Mouse (Mus musculus) cerebellum, adult 2 months (tissue): ENCODE data around the gene Kcnh6. TPM values are rescaled to one million over a fixed set of nuclear protein-coding genes. Genes with fewer than 3 reads are reported as not detected.

Source experiments
- DNase-seq, 2 experiments: peaks; one replicate each; pipeline ENCODE4 v3.0.0; 2021
- H3K27ac ChIP-seq: fragments of 200-500 bp; 2 replicates; pipeline ENCODE4 v1.5.1; 2012; ENCODE audit warnings: low read length, control low read depth, inconsistent platforms; ENCODE audit not compliant: insufficient read depth
- H3K27me3 ChIP-seq: fragments of 200-500 bp; 2 replicates; pipeline ENCODE4 v1.6.1; 2012; ENCODE audit warnings: inconsistent platforms, mild to moderate bottlenecking, low read length, moderate library complexity; ENCODE audit not compliant: control insufficient read depth, insufficient read depth
- H3K4me1 ChIP-seq: fragments of 200-500 bp; 2 replicates; pipeline ENCODE4 v1.6.1; 2011; ENCODE audit warnings: low read length; ENCODE audit not compliant: control insufficient read depth, insufficient read depth
- H3K4me3 ChIP-seq: fragments of 200-500 bp; replicated peaks from 2 replicates; pipeline ENCODE3; 2011; ENCODE audit warnings: mild to moderate bottlenecking, low read depth, low read length, control low read depth; ENCODE audit not compliant: insufficient read depth
- CTCF ChIP-seq: fragments of 200-500 bp; IDR thresholded peaks from 2 replicates; pipeline ENCODE4 v1.5.1; 2011; ENCODE audit warnings: low read depth, mild to moderate bottlenecking, control low read depth, low read length, moderate library complexity, borderline replicate concordance; ENCODE audit not compliant: insufficient read depth
- POLR2A ChIP-seq: fragments of 200-500 bp; IDR thresholded peaks from 2 replicates; pipeline ENCODE4 v1.6.1; 2011; ENCODE audit warnings: low read length, control low read depth, borderline replicate concordance; ENCODE audit not compliant: insufficient read depth
- WGBS: fragments of 180-500 bp; shearing (Covaris S2); methylation state at CpG from one replicate; pipeline ENCODE4 v1.1.7; 2018; 5-methylcytosine and 5-hydroxymethylcytosine counted together
- polyA plus RNA-seq: library from polyadenylated mRNA; depleted of rRNA; stranded (reverse); fragments of >200 nt; gene quantifications from 2 replicates; pipeline ENCODE4 v1.2.3, GENCODE M21; 2012

Gene Kcnh6
- polyA plus RNA-seq, 1 experiment = 1.4 TPM

GRCm38 (mm10) chr11:105974593-105974992, 33.3 kb upstream of the Kcnh6 start:
- DNase-seq = peak; percentile 62 to 68
- 27% methylated on average over 6 of the region's 6 CpGs for WGBS
- peaks cover 29% of the 10 kb centered on the region for H3K4me1 ChIP-seq
- TF ChIP-seq POLR2A = no peak
- H3K27me3 ChIP-seq = no peaks in the 10 kb centered on the region
- no peak overlapping the region for H3K4me3 ChIP-seq
- no peak overlapping the region for H3K27ac ChIP-seq

GRCm38 (mm10) chr11:105975050-105975449, 32.9 kb upstream of the Kcnh6 start:
- TF ChIP-seq POLR2A (no peak), CTCF (no peak)
- no peaks in the 10 kb centered on the region for H3K27me3 ChIP-seq
- 10% methylated on average over 3 of the region's 3 CpGs for WGBS
- H3K27ac ChIP-seq = no peak overlapping the region
- H3K4me3 ChIP-seq = no peak overlapping the region
- peaks cover 29% of the 10 kb centered on the region for H3K4me1 ChIP-seq
- DNase-seq = peak; percentile 59 to 73

GRCm38 (mm10) chr11:105975636-105976035, 32.3 kb upstream of the Kcnh6 start:
- H3K4me1 ChIP-seq = peaks cover 29% of the 10 kb centered on the region
- TF ChIP-seq CTCF (no peak), POLR2A (no peak)
- 95% methylated on average over 5 of the region's 5 CpGs for WGBS
- H3K27ac ChIP-seq = no peak overlapping the region
- no peak overlapping the region for H3K4me3 ChIP-seq
- no peak for DNase-seq
- no peaks in the 10 kb centered on the region for H3K27me3 ChIP-seq

- peaks cover 29% of the 10 kb centered on the region for H3K4me1 ChIP-seq
- DNase-seq = peak; percentile 59 to 75
- no peaks in the 10 kb centered on the region for H3K27me3 ChIP-seq
- H3K4me3 ChIP-seq = no peak overlapping the region
- WGBS = 9% methylated on average over 2 of the region's 2 CpGs
- no peak overlapping the region for H3K27ac ChIP-seq
- TF ChIP-seq POLR2A (no peak), CTCF (no peak)
Measured at GRCm38 (mm10) chr11:105978232-105978631, 29.7 kb upstream of the Kcnh6 start.

- Histone ChIP-seq H3K4me1 (peaks cover 27% of the 10 kb centered on the region), H3K4me3 (no peak overlapping the region), H3K27me3 (no peaks in the 10 kb centered on the region), H3K27ac (no peak overlapping the region)
- WGBS = 78% methylated on average over 5 of the region's 5 CpGs
- TF ChIP-seq CTCF (no peak), POLR2A (no peak)
- DNase-seq = no peak
Measured at GRCm38 (mm10) chr11:105978634-105979033, 29.3 kb upstream of the Kcnh6 start.

- no peak overlapping the region for H3K27ac ChIP-seq
- 84% methylated on average over 4 of the region's 4 CpGs for WGBS
Measured at GRCm38 (mm10) chr11:105984452-105984851, 23.5 kb upstream of the Kcnh6 start.

GRCm38 (mm10) chr11:105987446-105987845, 20.5 kb upstream of the Kcnh6 start:
- no peak for TF ChIP-seq CTCF
- no peak for TF ChIP-seq POLR2A
- Histone ChIP-seq H3K4me3 (no peak overlapping the region), H3K4me1 (peaks cover 16% of the 10 kb centered on the region; the same call in 1 of the 2 replicates), H3K27ac (no peak overlapping the region), H3K27me3 (no peaks in the 10 kb centered on the region)
- no peak for DNase-seq
- 22% methylated on average over 6 of the region's 6 CpGs for WGBS

More at GRCm38 (mm10) chr11:105984452-105984851, 23.5 kb upstream of the Kcnh6 start:
- Histone ChIP-seq H3K4me3 (no peak overlapping the region), H3K4me1 (peaks cover 16% of the 10 kb centered on the region; the same call in 1 of the 2 replicates), H3K27me3 (no peaks in the 10 kb centered on the region)
- no peak for TF ChIP-seq POLR2A
- no peak for TF ChIP-seq CTCF
- no peak for DNase-seq

GRCm38 (mm10) chr11:105989446-105989845, 18.5 kb upstream of the Kcnh6 start:
- no peak overlapping the region for H3K4me3 ChIP-seq
- no peaks in the 10 kb centered on the region for H3K27me3 ChIP-seq
- DNase-seq = no peak
- H3K27ac ChIP-seq = no peak overlapping the region
- peaks cover 16% of the 10 kb centered on the region; the same call in 1 of the 2 replicates for H3K4me1 ChIP-seq
- 89% methylated on average over 6 of the region's 6 CpGs for WGBS
- TF ChIP-seq CTCF (no peak), POLR2A (no peak)
